Mouse (Mus musculus) brain, embryonic 14.5 days (tissue): ENCODE results near the gene Fjx1.

ENCODE experiments used
- CTCF ChIP-seq: fragments of 200-500 bp; IDR thresholded peaks from 2 replicates; pipeline ENCODE4 v1.5.1; 2012; ENCODE audit warnings: inconsistent platforms, mild to moderate bottlenecking, moderate library complexity, borderline replicate concordance; ENCODE audit not compliant: insufficient read depth, insufficient read length; ENCODE audit errors: extremely low read depth
- POLR2A ChIP-seq: fragments of 200-500 bp; IDR thresholded peaks from 2 replicates; pipeline ENCODE4 v1.6.1; 2012; ENCODE audit warnings: mild to moderate bottlenecking, inconsistent platforms, borderline replicate concordance; ENCODE audit not compliant: poor library complexity, insufficient read depth, insufficient read length, severe bottlenecking; ENCODE audit errors: extremely low read depth

DNA sequence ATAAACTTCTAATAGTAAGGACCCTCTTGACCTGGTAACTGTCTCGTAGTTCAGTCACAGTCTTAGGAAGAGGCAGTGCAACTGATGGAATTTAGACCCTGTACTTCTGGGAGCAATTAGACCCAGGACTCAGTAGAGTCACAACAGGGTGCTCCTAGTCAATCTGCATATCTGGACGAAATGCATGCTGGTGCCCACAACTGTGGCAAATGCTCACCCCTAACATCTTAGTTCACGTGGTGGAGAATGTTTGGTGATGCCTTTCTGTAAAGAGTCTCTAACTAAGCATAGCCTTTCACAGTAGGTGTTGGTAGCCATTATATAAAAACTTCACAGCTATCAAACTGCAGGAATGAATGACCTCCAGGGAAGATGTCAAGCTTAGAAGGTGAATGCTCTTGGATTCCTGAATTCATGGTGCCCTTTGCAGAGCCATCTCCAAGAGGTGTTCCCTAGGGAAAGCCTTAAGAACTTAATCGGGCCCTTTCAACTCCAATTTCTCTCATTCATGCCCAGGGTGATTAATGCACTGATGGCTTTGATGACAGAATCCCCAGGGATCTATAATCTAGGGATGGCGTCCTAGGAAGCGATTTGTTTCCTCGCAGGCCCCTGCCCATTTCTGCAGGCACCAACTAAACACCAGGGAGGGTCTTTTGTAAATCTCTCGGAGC lies 14.8 kb downstream of the Fjx1 start:
- no peak for TF ChIP-seq CTCF
- TF ChIP-seq POLR2A: no peak
